Mouse (Mus musculus) hindbrain, postnatal 0 days (tissue): Measurements from ENCODE around the gene Tes3-ps. TPM values are rescaled to one million over a fixed set of nuclear protein-coding genes. Genes with fewer than 3 reads are reported as not detected.
A peak's percentile ranks its signal among the peaks of the same experiment; 100 is the strongest.

ENCODE experiments used
- ATAC-seq: fragments of 200-750 bp; cut with Nextera tagmentation; 2 replicates; pipeline ENCODE4 v1.8.0; 2017; ENCODE audit warnings: mild to moderate bottlenecking, moderate TSS enrichment, moderate library complexity
- DNase-seq: peaks from one replicate; pipeline ENCODE4 v3.0.0-alpha.2; 2015; ENCODE audit warnings: low spot score
- H3K27ac ChIP-seq: fragments of 300-500 bp; sonication (generic); 2 replicates; pipeline ENCODE4 v1.5.1; 2014; ENCODE audit warnings: mild to moderate bottlenecking
- H3K27me3 ChIP-seq: fragments of 300-500 bp; sonication (generic); 2 replicates; pipeline ENCODE4 v1.6.1; 2014; ENCODE audit warnings: low read length, mixed read lengths; ENCODE audit not compliant: insufficient read depth
- H3K36me3 ChIP-seq: fragments of 300-500 bp; sonication (generic); 2 replicates; pipeline ENCODE4 v1.6.1; 2014; ENCODE audit warnings: low read length, mixed read lengths; ENCODE audit not compliant: insufficient read depth
- H3K4me1 ChIP-seq: fragments of 300-500 bp; sonication (generic); 2 replicates; pipeline ENCODE4 v1.6.1; 2014; ENCODE audit warnings: antibody characterized with exemption, low read length, mixed read lengths; ENCODE audit not compliant: insufficient read depth
- H3K4me2 ChIP-seq: fragments of 300-500 bp; sonication (generic); 2 replicates; pipeline ENCODE4 v1.6.1; 2014; ENCODE audit warnings: low read depth, mild to moderate bottlenecking, low read length, moderate library complexity, mixed read lengths
- H3K4me3 ChIP-seq: fragments of 300-500 bp; sonication (generic); 2 replicates; pipeline ENCODE4 v1.5.1; 2014; ENCODE audit warnings: low read length
- H3K9ac ChIP-seq: fragments of 300-500 bp; sonication (generic); replicated peaks from 2 replicates; pipeline ENCODE4 v1.6.1; 2014; ENCODE audit warnings: mild to moderate bottlenecking, low read length, moderate library complexity, mixed read lengths
- H3K9me3 ChIP-seq: fragments of 300-500 bp; sonication (generic); 2 replicates; pipeline ENCODE4 v1.6.1; 2016; ENCODE audit warnings: low read length, mixed read lengths
- CTCF ChIP-seq: IDR thresholded peaks from 2 replicates; pipeline ENCODE4 v1.5.1; 2016; ENCODE audit warnings: antibody characterized with exemption, control low read depth, low read depth
- WGBS: fragments of 180-500 bp; shearing (Covaris S2); extraction: QIAGEN DNeasy Blood & Tissue Kit; methylation state at CpG from one replicate; pipeline ENCODE4 v1.1.7; 2014; 5-methylcytosine and 5-hydroxymethylcytosine counted together
- polyA plus RNA-seq: library from polyadenylated mRNA; unstranded; fragments of >200 nt; fragmentation: Nextera tagmentation; extraction: Ambion mirVana; gene quantifications from 2 replicates; pipeline ENCODE4 v1.2.1, GENCODE M21; 2015
- total RNA-seq: library from RNA; depleted of rRNA; stranded (reverse); fragments of >200 nt; gene quantifications from 2 replicates; pipeline ENCODE4 v1.2.3, GENCODE M21; 2014

The Tes3-ps gene
- total and polyA plus RNA-seq, 2 experiments from 2014 or later = 0.16 to 0.51 TPM

DNA sequence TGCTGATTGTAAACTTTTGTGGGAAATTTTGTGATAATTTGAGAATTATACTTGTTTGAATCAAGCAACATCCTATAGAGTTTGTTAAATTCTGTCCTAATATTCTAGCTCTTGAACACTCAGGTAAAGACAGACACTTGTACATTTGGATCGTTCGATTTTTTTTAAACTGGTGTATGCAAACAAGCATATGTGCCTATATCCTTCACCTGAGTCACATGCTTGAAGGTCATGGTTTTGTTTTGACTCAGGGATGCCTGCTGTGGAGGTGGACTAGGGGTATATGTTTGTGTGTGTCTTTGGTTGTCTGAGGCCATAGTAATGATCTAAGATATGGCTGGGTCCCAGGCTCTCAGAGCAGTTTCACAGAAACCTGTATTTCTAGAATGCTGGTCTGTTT is 30.2 kb upstream of the Tes3-ps start:
- TF ChIP-seq CTCF = no peak
- Histone ChIP-seq H3K9ac (no peak overlapping the region), H3K4me2 (no peak overlapping the region), H3K4me3 (no peak overlapping the region), H3K27me3 (no peaks in the 10 kb centered on the region), H3K36me3 (peaks cover 25% of the 10 kb centered on the region), H3K4me1 (no peaks in the 10 kb centered on the region), H3K27ac (no peak overlapping the region), H3K9me3 (no peaks in the 10 kb centered on the region)
- WGBS = 97% methylated on average over 2 of the region's 2 CpGs
- no peak for ATAC-seq
- DNase-seq = no peak

DNA sequence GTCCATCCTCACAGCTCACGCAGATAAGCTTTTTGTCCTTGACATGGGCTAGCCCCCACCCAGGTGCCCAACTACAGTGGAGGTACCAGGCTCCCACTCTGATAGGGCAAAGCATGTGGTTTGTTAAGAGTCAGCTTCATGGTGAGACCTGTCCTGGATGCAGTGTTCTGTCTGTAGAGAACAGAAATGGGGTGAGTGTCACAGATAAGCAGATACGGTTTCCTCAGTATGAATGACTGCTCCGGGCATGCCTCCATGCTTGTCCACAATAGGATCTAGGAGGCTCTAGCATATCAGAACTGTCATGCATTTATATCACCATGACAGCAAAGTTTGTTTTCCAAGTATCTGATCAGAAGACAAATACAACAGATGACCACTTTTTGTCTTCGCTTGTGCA is 27.2 kb upstream of the Tes3-ps start:
- DNase-seq = no peak
- Histone ChIP-seq H3K9ac (no peak overlapping the region), H3K27me3 (no peaks in the 10 kb centered on the region), H3K4me2 (no peak overlapping the region), H3K4me3 (no peak overlapping the region), H3K9me3 (no peaks in the 10 kb centered on the region), H3K4me1 (no peaks in the 10 kb centered on the region), H3K36me3 (peaks cover 21% of the 10 kb centered on the region), H3K27ac (no peak overlapping the region)
- no peak for ATAC-seq
- no peak for TF ChIP-seq CTCF
- 89% methylated on average over 4 of the region's 4 CpGs for whole genome bisulfite sequencing

DNA sequence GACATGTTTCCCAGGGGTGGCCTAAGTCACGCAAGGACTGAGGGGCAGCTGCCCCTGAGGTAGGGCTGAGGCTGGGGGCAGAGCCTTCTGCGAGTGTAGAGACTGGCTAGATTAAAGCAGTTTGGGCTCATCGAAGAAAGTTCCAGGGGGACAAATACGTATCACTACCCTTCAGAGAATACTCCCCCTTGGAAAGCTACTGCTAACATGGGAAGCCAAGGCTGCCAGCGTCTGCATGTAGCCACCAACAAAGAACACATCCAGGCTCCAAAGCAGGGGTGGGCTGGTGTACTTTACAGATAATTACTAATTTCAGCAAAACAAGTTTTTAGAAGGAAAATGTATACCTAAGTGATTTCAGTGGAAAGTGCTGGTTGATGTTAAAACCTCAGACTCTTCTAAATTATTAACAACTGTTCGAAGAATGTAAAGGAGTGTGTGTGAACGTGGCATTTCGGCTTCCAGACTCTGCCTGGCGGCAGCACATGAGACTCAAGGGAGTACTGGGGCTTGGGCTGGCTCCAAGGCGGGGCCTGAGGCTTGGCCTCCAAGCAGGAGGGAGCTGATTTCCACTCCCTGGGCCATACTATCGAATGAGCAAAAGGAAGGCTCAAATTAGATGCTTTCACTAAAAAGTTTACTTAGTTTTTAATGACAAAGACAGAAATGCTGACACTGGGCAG is 26.6 kb upstream of the Tes3-ps start:
- Histone ChIP-seq H3K36me3 (peaks cover 19% of the 10 kb centered on the region), H3K4me1 (no peaks in the 10 kb centered on the region), H3K9me3 (no peaks in the 10 kb centered on the region), H3K9ac (no peak overlapping the region), H3K27ac (no peak overlapping the region), H3K4me3 (no peak overlapping the region), H3K4me2 (no peak overlapping the region), H3K27me3 (no peaks in the 10 kb centered on the region)
- no peak for ATAC-seq
- DNase-seq = peak; percentile 15
- TF ChIP-seq CTCF = no peak
- WGBS = 62% methylated on average over 11 of the region's 11 CpGs

DNA sequence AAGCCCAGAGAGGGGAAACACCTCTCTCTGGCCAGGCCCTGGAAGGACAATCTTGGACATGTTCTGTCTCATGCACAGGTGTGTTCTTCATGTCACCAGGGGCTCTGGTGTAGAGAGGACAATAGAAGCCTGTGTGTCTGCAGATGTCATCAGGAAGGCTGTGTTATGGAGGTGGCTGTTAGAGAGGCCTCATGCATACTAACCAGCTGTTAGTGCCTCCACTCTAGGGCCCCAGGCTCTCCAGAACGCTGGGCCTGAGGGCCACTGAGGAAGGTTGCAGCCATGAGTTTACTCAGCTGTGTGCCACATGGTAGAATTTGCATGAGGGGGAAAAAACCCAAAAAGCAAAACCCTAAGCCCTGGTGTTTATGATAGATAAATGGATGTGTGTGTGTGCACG is 25.5 kb upstream of the Tes3-ps start:
- Histone ChIP-seq H3K27me3 (no peaks in the 10 kb centered on the region), H3K9me3 (no peaks in the 10 kb centered on the region), H3K4me2 (no peak overlapping the region), H3K4me3 (no peak overlapping the region), H3K9ac (no peak overlapping the region), H3K36me3 (peaks cover 11% of the 10 kb centered on the region), H3K4me1 (no peaks in the 10 kb centered on the region), H3K27ac (no peak overlapping the region)
- ATAC-seq (no peak), DNase-seq (no peak)
- TF ChIP-seq CTCF = no peak
- WGBS = 71% methylated on average over 2 of the region's 2 CpGs

DNA sequence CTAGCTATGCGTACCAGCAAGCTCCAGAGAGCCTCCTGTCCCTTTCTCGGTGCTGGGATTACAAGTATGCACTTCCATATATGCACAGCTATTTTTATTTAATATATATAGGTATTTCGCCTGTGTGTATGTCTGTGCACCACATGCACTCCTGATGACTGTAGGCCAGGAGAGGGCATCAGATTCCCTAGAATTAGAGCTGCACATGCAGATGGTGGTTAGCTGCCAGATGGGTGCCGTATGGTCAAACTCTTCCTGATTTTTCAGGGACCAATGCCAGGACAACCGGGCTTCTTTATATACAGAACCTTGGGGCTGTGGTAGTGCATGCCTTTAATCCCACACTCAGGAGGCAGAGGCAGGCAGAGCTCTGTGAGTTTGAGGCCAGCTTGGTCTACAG is 24.1 kb upstream of the Tes3-ps start:
- Histone ChIP-seq H3K4me3 (no peak overlapping the region), H3K9ac (no peak overlapping the region), H3K4me1 (no peaks in the 10 kb centered on the region), H3K9me3 (no peaks in the 10 kb centered on the region), H3K27me3 (no peaks in the 10 kb centered on the region), H3K36me3 (peaks cover 11% of the 10 kb centered on the region), H3K27ac (no peak overlapping the region), H3K4me2 (no peak overlapping the region)
- TF ChIP-seq CTCF = peak; percentile 12; the same call in 1 of the 2 replicates
- 80% methylated on average over 5 of the region's 5 CpGs for WGBS
- DNase-seq = peak; percentile 28
- no peak for ATAC-seq

DNA sequence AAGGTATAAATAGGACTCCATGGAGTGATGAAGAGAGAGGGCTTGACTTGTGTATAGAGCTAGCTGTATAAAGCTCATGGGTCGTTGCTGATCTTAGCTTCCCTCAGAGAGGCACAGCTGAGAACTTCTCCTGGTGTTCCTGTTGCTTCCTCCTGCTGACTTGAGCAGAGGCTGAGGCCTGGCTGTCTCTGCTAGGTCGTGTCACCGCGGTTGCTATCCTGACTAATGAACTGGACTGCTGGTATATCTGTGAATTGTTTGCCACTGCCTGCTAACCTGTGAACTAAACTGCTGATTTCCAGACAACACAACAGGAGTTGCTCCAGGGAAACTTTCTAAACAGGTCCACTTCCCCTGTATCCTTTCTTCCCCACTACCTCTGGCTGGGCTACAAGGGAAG is 22.8 kb upstream of the Tes3-ps start:
- no peak for ATAC-seq

DNA sequence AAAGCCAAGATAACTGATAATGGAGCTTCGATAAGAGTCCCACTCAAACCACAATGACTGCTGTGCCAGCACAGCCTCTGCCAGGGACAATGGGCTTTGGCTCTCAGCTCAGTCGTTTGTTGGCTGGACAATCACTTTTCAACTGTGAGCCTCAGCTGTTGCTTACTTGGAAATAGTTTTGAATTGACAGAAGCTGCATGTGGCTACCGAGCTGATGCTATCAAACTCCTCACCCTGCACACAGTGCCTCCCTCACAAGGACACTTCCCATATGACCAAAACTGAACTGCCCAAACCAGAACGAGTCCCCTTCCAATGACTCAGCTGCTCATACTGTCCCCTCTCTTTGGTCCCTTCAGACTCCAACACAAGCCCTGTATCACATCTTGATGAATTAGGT is 22.3 kb upstream of the Tes3-ps start:
- Histone ChIP-seq H3K4me3 (no peak overlapping the region), H3K36me3 (no peaks in the 10 kb centered on the region), H3K4me1 (no peaks in the 10 kb centered on the region), H3K27me3 (no peaks in the 10 kb centered on the region), H3K27ac (no peak overlapping the region), H3K4me2 (no peak overlapping the region), H3K9me3 (no peaks in the 10 kb centered on the region), H3K9ac (no peak overlapping the region)
- no peak for TF ChIP-seq CTCF
- WGBS = 51% methylated on average over 4 of the region's 4 CpGs
- ATAC-seq (no peak), DNase-seq (no peak)

More for the DNA sequence above, 22.8 kb upstream of the Tes3-ps start:
- Histone ChIP-seq H3K27me3 (no peaks in the 10 kb centered on the region), H3K36me3 (no peaks in the 10 kb centered on the region), H3K27ac (no peak overlapping the region), H3K9me3 (no peaks in the 10 kb centered on the region), H3K9ac (no peak overlapping the region), H3K4me3 (no peak overlapping the region), H3K4me2 (no peak overlapping the region), H3K4me1 (no peaks in the 10 kb centered on the region)
- no peak for DNase-seq
- no peak for TF ChIP-seq CTCF
- WGBS = 84% methylated on average over 4 of the region's 4 CpGs
